Mouse (Mus musculus) testis, adult 2 months (tissue): ENCODE results near the gene Pakap. TPM values are rescaled to one million over a fixed set of nuclear protein-coding genes. Genes with fewer than 3 reads are reported as not detected.

ENCODE experiments used
- H3K27ac ChIP-seq: fragments of 200-500 bp; 2 replicates; pipeline ENCODE4 v1.5.1; 2012; ENCODE audit warnings: low read depth, low read length; ENCODE audit not compliant: control insufficient read depth, insufficient read depth
- H3K27me3 ChIP-seq: fragments of 200-500 bp; 2 replicates; pipeline ENCODE4 v1.6.1; 2012; ENCODE audit warnings: mild to moderate bottlenecking, low read length, moderate library complexity; ENCODE audit not compliant: control insufficient read depth, insufficient read depth
- H3K36me3 ChIP-seq: fragments of 200-500 bp; 2 replicates; pipeline ENCODE4 v1.6.1; 2012; ENCODE audit warnings: mild to moderate bottlenecking, low read length; ENCODE audit not compliant: control insufficient read depth, insufficient read depth
- H3K4me1 ChIP-seq: fragments of 200-500 bp; 2 replicates; pipeline ENCODE4 v1.6.1; 2012; ENCODE audit warnings: low read length; ENCODE audit not compliant: control insufficient read depth, insufficient read depth
- H3K4me3 ChIP-seq: fragments of 200-500 bp; 2 replicates; pipeline ENCODE4 v1.5.1; 2012; ENCODE audit warnings: low read depth, mild to moderate bottlenecking, low read length, moderate library complexity, mixed read lengths; ENCODE audit not compliant: control insufficient read depth
- CTCF ChIP-seq: fragments of 200-500 bp; IDR thresholded peaks from 2 replicates; pipeline ENCODE4 v1.5.1; 2012; ENCODE audit warnings: low read depth, mild to moderate bottlenecking, inconsistent platforms, low read length, moderate library complexity; ENCODE audit not compliant: control insufficient read depth, insufficient read depth, insufficient replicate concordance
- POLR2A ChIP-seq: fragments of 200-500 bp; IDR thresholded peaks from 2 replicates; pipeline ENCODE4 v1.6.1; 2012; ENCODE audit warnings: low read depth, mild to moderate bottlenecking, inconsistent platforms, low read length, moderate library complexity; ENCODE audit not compliant: control insufficient read depth
- polyA plus RNA-seq: library from polyadenylated mRNA; depleted of rRNA; stranded (reverse); fragments of >200 nt; gene quantifications from 2 replicates; pipeline ENCODE4 v1.2.3, GENCODE M21; 2012

The Pakap gene
- polyA plus RNA-seq, 1 experiment = 0.96 TPM

DNA sequence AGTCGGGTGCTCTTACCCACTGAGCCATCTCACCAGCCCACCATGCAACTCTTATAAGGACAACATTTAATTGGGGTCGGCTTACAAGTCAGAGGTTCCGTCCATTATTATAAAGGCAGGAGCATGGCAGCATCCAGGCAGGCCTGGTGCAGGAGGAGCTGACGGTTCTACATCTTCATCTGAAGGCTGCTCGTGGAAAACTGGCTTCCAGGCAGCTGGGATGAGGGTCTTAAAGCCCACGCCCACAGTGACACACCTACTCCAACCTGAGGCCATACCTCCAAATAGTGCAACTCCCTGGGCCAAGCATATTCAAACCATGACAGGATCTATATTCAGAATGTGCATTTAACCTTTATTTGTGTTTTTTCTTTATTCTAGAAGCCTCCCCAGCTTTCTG lies 286.2 kb downstream of the Pakap start:
- Histone ChIP-seq H3K27me3 (no peaks in the 10 kb centered on the region), H3K36me3 (no peaks in the 10 kb centered on the region), H3K4me1 (peaks cover 3% of the 10 kb centered on the region), H3K4me3 (no peak overlapping the region), H3K27ac (no peak overlapping the region)
- no peak for TF ChIP-seq CTCF

DNA sequence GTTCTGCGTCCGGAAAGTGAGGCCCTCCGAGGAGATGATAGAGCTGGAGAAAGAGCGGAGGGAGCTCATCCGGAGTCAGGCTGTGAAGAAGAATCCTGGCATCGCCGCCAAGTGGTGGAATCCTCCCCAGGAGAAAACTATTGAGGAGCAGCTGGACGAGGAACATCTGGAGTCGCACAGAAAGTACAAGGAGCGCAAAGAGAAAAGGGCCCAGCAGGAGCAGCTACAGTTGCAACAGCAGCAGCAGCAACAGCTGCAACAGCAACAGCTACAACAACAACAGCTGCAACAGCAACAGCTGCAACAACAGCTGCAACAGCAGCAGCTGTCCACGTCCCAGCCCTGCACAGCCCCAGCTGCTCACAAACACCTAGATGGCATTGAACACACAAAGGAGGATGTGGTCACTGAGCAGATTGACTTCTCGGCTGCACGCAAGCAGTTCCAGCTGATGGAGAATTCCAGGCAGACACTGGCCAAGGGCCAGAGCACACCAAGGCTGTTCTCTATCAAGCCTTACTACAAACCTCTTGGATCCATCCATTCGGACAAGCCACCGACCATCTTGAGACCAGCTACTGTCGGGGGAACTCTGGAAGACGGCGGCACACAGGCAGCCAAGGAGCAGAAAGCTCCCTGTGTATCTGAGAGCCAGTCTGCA lies 287.4 kb downstream of the Pakap start:
- Histone ChIP-seq H3K27me3 (no peaks in the 10 kb centered on the region), H3K4me1 (peaks cover 3% of the 10 kb centered on the region), H3K27ac (no peak overlapping the region), H3K36me3 (no peaks in the 10 kb centered on the region), H3K4me3 (no peak overlapping the region)
- no peak for TF ChIP-seq POLR2A
- TF ChIP-seq CTCF = no peak

DNA sequence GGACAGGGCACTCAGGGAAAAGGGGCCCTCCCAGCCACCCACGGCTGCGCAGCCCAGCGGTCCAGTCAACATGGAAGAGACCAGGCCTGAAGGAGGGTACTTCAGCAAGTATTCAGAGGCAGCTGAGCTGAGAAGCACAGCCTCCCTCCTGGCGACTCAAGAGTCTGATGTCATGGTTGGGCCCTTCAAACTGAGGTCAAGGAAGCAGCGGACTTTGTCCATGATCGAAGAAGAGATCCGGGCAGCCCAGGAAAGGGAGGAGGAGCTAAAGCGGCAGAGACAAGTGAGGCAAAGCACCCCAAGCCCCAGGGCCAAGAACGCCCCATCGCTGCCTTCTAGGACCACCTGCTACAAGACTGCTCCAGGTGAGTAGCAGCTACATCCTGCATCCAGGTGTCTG lies 288.7 kb downstream of the Pakap start:
- no peak for TF ChIP-seq POLR2A
- no peak for TF ChIP-seq CTCF
- Histone ChIP-seq H3K36me3 (no peaks in the 10 kb centered on the region), H3K27ac (no peak overlapping the region), H3K4me1 (peaks cover 3% of the 10 kb centered on the region), H3K27me3 (no peaks in the 10 kb centered on the region), H3K4me3 (no peak overlapping the region)

DNA sequence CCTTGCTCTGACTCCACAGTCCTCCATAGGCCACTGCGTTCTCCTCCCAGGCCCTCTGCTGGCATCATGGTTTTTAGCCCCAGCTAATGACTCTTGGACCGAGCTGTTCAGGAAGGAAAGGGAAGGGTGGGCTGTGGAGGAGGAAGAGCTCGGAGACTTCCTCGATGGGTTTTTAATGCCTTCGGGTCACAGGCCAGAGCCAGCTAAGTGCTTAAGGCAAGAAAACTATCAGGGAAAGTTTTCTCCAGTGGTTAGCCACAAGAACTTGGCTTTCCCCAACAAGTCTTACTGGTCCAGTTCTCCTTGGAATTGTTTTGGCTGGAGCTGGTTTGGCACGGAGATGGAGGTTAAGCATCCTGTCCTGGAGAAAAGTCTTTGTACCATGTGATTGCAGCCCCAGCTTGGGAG lies 292.2 kb downstream of the Pakap start:
- Histone ChIP-seq H3K27ac (no peak overlapping the region), H3K27me3 (no peaks in the 10 kb centered on the region), H3K36me3 (no peaks in the 10 kb centered on the region), H3K4me1 (no peaks in the 10 kb centered on the region), H3K4me3 (no peak overlapping the region)
- TF ChIP-seq CTCF (no peak), POLR2A (no peak)

DNA sequence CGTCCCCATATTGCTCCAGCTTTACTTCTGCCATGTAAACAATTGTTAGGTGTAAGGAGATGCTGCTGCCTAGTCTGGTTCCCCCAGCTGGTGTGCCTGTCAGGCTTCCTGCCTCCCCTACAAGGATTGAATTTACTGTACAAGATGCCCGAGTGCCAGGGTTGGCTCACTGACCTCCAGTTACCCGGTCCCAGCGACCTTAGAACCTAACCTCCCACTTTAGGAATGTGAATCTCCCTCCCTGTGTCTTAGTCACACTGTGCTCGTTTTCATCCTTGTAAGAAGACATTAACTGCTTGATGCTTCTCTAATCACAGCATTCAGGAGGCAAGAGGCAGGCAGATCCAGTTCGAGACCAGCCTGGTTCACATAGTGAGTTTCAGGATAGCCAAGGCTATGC lies 293.2 kb downstream of the Pakap start:
- TF ChIP-seq POLR2A (no peak), CTCF (no peak)
- Histone ChIP-seq H3K27me3 (no peaks in the 10 kb centered on the region), H3K36me3 (no peaks in the 10 kb centered on the region), H3K27ac (no peak overlapping the region), H3K4me3 (no peak overlapping the region), H3K4me1 (no peaks in the 10 kb centered on the region; the same call in 1 of the 2 replicates)

DNA sequence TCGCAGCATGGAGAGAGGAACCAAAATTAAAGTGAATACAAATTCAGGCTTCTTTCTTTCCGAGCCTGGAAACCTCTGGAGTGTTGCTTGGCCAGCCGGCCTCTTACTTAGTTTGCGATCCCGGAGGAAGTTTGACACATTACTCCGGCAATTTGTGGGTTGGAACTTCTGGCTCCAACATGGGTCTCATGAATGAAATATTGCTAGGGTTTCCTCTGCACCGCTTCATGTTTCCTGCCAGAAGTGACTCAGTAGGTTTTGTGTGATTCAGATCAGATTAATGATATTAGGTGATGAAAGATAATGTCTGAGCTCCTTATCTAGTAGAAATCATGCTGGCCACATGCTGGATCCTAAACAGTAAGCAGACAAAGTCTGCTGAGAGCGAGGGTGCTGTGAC lies 293.9 kb downstream of the Pakap start:
- H3K4me3 ChIP-seq = no peak overlapping the region
- no peak overlapping the region for H3K27ac ChIP-seq
- H3K4me1 ChIP-seq = no peaks in the 10 kb centered on the region; the same call in 1 of the 2 replicates
- TF ChIP-seq CTCF (no peak), POLR2A (no peak)
- H3K27me3 ChIP-seq = no peaks in the 10 kb centered on the region
- no peaks in the 10 kb centered on the region for H3K36me3 ChIP-seq

DNA sequence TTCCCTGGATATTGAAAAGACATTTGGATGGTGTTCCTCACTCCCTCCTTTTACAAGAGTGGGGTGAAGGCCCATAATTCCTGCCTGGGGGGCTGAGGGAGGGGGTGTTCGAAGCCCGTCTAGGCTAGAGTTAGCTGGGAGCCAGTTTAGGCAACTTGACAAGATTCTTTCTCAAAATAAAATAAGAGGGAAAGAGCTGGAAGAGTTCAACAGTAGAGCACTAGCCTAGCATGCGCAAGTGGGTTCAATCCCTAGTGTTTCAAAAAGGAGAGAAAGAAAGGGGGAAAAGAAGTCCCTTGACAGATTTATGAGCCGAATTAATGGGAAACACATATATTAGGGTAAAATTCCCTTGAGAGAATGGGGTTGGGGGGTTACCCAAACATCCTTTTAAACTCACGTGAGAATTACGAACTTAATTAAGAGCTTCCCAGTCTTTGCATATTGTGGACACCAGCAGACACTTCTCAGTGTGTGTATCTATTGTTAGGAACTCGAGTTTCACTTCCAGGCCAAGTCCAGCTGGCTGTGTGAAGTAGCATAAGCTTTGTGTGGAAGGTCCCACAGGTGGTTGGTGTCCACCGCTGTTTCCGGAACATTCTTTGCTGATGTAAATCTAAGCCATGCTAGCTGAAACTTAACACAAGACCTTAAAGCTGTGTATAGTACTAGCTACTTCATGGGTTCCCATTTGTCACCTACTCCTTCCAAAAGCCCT lies 294.4 kb downstream of the Pakap start:
- no peaks in the 10 kb centered on the region for H3K27me3 ChIP-seq
- no peaks in the 10 kb centered on the region; the same call in 1 of the 2 replicates for H3K4me1 ChIP-seq
- H3K27ac ChIP-seq = no peak overlapping the region
- H3K4me3 ChIP-seq = no peak overlapping the region
- TF ChIP-seq POLR2A (no peak), CTCF (no peak)
- H3K36me3 ChIP-seq = no peaks in the 10 kb centered on the region

DNA sequence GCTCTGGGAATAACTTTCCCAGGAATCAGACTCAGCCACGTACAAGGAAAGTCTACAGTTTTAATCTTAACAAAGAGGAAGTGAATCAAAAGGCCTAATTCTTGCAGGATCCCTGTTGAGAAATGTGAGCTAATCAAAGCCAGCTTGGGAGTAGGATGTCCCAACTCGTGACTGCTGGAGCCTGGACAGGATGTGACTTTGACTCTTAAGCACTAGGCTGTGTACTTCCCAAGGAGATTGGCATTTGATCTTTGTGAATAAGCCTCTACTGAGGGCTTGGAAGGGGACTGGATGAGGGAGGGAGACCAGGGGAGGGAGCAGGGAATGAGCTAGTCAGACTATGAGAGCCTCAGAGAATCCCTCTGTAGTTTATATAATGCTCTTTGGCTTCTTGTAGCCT lies 298.1 kb downstream of the Pakap start:
- H3K4me1 ChIP-seq = no peaks in the 10 kb centered on the region; the same call in 1 of the 2 replicates
- H3K36me3 ChIP-seq = no peaks in the 10 kb centered on the region
- H3K4me3 ChIP-seq = no peak overlapping the region
- no peaks in the 10 kb centered on the region for H3K27me3 ChIP-seq
- H3K27ac ChIP-seq = no peak overlapping the region; the same call in 1 of the 2 replicates
- no peak for TF ChIP-seq CTCF
- TF ChIP-seq POLR2A = no peak
